Mouse (Mus musculus) midbrain, embryonic 14.5 days (tissue): ENCODE data around the gene Utf1. TPM values are rescaled to one million over a fixed set of nuclear protein-coding genes. Genes with fewer than 3 reads are reported as not detected.

Source experiments
- ATAC-seq: fragments of 200-750 bp; cut with Nextera tagmentation; 2 replicates; pipeline ENCODE4 v1.8.0; 2017; ENCODE audit warnings: moderate number of reproducible peaks, moderate library complexity; ENCODE audit not compliant: low FRiP score, low TSS enrichment
- DNase-seq: peaks from one replicate; pipeline ENCODE4 v3.0.0-alpha.2; 2015
- H3K27ac ChIP-seq: fragments of 300-500 bp; sonication (generic); replicated peaks from 2 replicates; pipeline ENCODE4 v1.5.1; 2014; ENCODE audit warnings: mild to moderate bottlenecking, low read depth, low read length, moderate library complexity
- H3K27me3 ChIP-seq: fragments of 300-500 bp; sonication (generic); 2 replicates; pipeline ENCODE4 v1.6.1; 2014; ENCODE audit warnings: low read length, control low read depth, mixed read lengths; ENCODE audit not compliant: control insufficient read depth, insufficient read depth
- H3K36me3 ChIP-seq: fragments of 300-500 bp; sonication (generic); 2 replicates; pipeline ENCODE4 v1.6.1; 2014; ENCODE audit warnings: low read length, control low read depth; ENCODE audit not compliant: control insufficient read depth, insufficient read depth
- H3K4me1 ChIP-seq: fragments of 300-500 bp; sonication (generic); 2 replicates; pipeline ENCODE4 v1.6.1; 2014; ENCODE audit warnings: mild to moderate bottlenecking, antibody characterized with exemption, low read length, control low read depth; ENCODE audit not compliant: control insufficient read depth, insufficient read depth
- H3K4me2 ChIP-seq: fragments of 300-500 bp; sonication (generic); 2 replicates; pipeline ENCODE4 v1.6.1; 2014; ENCODE audit warnings: mild to moderate bottlenecking, low read length, moderate library complexity
- H3K4me3 ChIP-seq: fragments of 300-500 bp; sonication (generic); replicated peaks from 2 replicates; pipeline ENCODE4 v1.5.1; 2014; ENCODE audit warnings: low read depth, low read length
- H3K9ac ChIP-seq: fragments of 300-500 bp; sonication (generic); replicated peaks from 2 replicates; pipeline ENCODE4 v1.6.1; 2014; ENCODE audit warnings: mild to moderate bottlenecking, low read length, moderate library complexity
- H3K9me3 ChIP-seq: fragments of 300-500 bp; sonication (generic); 2 replicates; pipeline ENCODE4 v1.6.1; 2016; ENCODE audit warnings: low read length, control low read depth, mixed read lengths; ENCODE audit not compliant: control insufficient read depth
- WGBS: fragments of 180-500 bp; shearing (Covaris S2); extraction: QIAGEN DNeasy Blood & Tissue Kit; methylation state at CpG from one replicate; pipeline ENCODE4 v1.1.7; 2014; 5-methylcytosine and 5-hydroxymethylcytosine counted together
- polyA plus RNA-seq: library from polyadenylated mRNA; unstranded; fragments of >200 nt; fragmentation: Nextera tagmentation; extraction: Ambion mirVana; gene quantifications from 2 replicates; pipeline ENCODE4 v1.2.1, GENCODE M21; 2014

Gene Utf1
- polyA plus RNA-seq, 1 experiment from 2014 or later: not detected

DNA sequence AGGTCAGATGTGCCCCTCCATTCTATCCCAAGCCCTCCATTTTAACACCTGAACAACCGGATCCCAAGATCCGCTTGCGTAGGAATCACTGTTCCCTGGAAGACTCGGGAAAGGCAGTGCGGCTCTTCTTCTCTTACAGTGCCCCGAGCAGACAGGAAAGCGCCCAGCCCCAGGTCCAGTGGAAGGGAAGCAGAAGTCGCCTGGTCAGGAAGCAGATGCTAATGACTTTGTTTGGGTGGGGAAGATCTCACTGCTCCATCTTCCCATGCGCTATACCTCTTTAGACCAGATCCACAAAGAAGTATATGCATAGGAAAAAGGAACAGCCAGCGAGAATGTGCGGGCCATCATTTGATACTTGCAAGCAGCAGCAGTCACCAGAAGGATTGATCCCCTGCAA is 13.8 kb downstream of the Utf1 start:
- Histone ChIP-seq H3K9me3 (no peaks in the 10 kb centered on the region), H3K4me3 (no peak overlapping the region), H3K9ac (no peak overlapping the region), H3K4me1 (no peaks in the 10 kb centered on the region), H3K36me3 (no peaks in the 10 kb centered on the region), H3K27me3 (no peaks in the 10 kb centered on the region), H3K27ac (no peak overlapping the region), H3K4me2 (no peak overlapping the region)
- ATAC-seq: no peak
- 60% methylated on average over 11 of the region's 11 CpGs for WGBS
- no peak for DNase-seq

DNA sequence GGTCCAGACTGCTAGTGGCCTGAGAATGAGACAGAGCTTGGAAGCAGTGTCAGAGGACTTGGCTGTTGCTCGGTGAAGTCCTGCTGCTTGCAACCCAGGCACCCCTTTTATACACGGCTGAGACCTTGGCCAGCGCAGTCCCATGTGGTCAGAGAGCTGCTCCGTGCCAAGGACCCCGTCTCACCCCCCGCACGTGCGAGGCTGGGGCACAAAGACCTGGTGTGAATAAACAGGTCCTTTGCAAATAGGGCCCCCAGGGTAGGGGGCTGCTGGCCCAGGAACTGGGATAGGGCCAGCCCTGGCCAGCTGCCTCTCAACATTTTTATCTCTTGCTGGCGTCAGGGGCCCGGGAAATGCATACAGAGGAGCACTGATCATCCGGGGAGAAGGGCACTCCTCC is 14.4 kb downstream of the Utf1 start:
- Histone ChIP-seq H3K9me3 (no peaks in the 10 kb centered on the region), H3K4me2 (no peak overlapping the region), H3K27ac (no peak overlapping the region), H3K4me1 (no peaks in the 10 kb centered on the region), H3K27me3 (no peaks in the 10 kb centered on the region), H3K4me3 (no peak overlapping the region), H3K9ac (no peak overlapping the region), H3K36me3 (no peaks in the 10 kb centered on the region)
- WGBS: 34% methylated on average over 11 of the region's 11 CpGs
- DNase-seq (no peak), ATAC-seq (no peak)

DNA sequence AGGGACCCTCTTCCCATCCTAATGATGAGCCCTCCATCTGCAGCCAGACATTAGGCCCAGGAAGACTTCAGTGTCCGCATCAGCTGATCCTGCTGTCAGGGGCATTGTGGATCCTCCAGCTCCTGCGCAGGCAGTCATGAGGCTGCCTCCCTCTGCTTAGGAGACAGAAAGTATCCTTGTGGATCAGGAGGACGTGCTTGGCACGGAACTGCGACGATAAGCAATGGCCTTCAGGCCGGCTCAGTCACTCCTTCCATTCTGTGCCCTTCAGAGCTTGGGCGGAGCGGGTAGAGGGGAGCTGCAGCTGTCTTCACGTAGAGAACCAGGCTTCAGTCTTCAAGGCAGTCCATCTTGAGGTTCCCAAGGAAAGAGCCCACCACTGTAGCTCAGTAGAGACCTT is 17.6 kb downstream of the Utf1 start:
- H3K4me1 ChIP-seq: no peaks in the 10 kb centered on the region
- H3K4me3 ChIP-seq: no peak overlapping the region
- H3K4me2 ChIP-seq: no peak overlapping the region
- no peak for DNase-seq
- H3K9me3 ChIP-seq: no peaks in the 10 kb centered on the region
- no peak for ATAC-seq
- no peak overlapping the region for H3K9ac ChIP-seq
- no peak overlapping the region for H3K27ac ChIP-seq
- no peaks in the 10 kb centered on the region for H3K27me3 ChIP-seq
- no peaks in the 10 kb centered on the region for H3K36me3 ChIP-seq
- WGBS: 86% methylated on average over 10 of the region's 10 CpGs

DNA sequence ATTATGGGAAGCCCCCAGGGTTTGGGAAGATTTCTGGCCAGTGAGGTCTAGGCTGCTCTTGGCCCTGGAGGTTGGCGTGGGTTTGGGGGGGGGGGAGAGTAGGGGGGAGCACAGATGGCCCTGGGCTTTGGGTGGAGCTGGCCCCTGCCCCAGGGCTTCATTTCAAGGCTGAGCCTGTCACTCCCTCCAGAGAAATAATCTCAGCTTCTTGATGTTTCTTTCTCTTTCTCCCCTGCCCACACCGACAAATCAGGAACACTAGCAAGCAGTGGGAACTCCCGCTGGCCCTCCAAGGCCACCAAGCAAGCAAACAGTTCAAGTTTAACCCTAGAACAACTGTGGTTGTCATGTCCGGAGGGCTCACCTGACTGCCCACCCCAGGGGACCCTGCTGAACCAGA is 20.2 kb downstream of the Utf1 start:
- WGBS: 68% methylated on average over 4 of the region's 4 CpGs
- Histone ChIP-seq H3K4me2 (no peak overlapping the region), H3K27me3 (no peaks in the 10 kb centered on the region), H3K9ac (no peak overlapping the region), H3K4me3 (no peak overlapping the region), H3K4me1 (no peaks in the 10 kb centered on the region), H3K36me3 (no peaks in the 10 kb centered on the region), H3K9me3 (no peaks in the 10 kb centered on the region), H3K27ac (no peak overlapping the region)
- ATAC-seq (no peak), DNase-seq (no peak)

DNA sequence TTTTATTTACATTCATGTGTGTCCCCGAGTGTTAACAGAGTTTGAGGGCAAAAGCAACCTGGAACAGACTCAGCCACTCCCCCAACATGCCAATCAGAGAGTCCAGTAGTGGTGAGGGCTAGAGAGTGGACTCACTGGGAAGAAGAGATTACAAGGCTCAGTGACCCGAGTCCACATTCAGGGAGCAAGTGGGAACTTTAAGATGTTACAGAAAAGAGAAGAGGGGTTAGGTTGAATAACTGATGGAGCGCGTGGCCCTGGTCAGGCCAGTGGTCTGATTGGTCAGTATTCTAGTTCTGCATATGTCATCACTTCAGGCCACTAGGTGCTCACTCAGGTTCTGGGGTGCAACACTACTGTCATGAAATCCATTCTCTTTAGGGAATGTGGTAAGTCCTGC is 23.6 kb downstream of the Utf1 start:
- no peak overlapping the region for H3K9ac ChIP-seq

DNA sequence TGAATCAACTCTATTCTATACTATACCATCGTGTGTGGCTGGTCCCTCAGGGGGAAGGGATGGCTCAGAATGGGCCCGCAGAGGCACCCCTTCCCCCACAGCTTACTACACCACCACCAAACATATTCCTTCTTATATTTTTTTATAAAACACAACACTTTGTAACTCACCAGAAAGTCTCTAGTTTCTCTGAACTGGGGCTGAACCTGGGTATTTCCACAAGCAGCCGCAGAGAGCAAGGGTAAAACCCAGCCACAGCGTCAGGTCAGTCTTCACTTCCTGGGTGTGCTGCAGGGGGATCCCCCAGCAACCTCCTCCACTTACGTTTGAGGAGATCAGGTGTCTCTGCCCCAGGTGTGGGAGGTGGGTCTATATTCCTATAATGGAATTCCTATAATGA is 24.8 kb downstream of the Utf1 start:
- Histone ChIP-seq H3K36me3 (no peaks in the 10 kb centered on the region), H3K9me3 (no peaks in the 10 kb centered on the region), H3K9ac (no peak overlapping the region), H3K27ac (no peak overlapping the region), H3K4me3 (no peak overlapping the region), H3K27me3 (peaks cover 7% of the 10 kb centered on the region; the same call in 1 of the 2 replicates), H3K4me2 (no peak overlapping the region), H3K4me1 (no peaks in the 10 kb centered on the region)
- no peak for ATAC-seq
- no peak for DNase-seq
- WGBS: 47% methylated on average over 5 of the region's 5 CpGs

More for the DNA sequence above, 23.6 kb downstream of the Utf1 start:
- no peak for DNase-seq
- WGBS: 2% methylated on average over 4 of the region's 4 CpGs
- Histone ChIP-seq H3K36me3 (no peaks in the 10 kb centered on the region), H3K9me3 (no peaks in the 10 kb centered on the region), H3K4me3 (no peak overlapping the region), H3K4me1 (no peaks in the 10 kb centered on the region), H3K4me2 (no peak overlapping the region), H3K27me3 (peaks cover 7% of the 10 kb centered on the region; the same call in 1 of the 2 replicates), H3K27ac (no peak overlapping the region)
- ATAC-seq: no peak

DNA sequence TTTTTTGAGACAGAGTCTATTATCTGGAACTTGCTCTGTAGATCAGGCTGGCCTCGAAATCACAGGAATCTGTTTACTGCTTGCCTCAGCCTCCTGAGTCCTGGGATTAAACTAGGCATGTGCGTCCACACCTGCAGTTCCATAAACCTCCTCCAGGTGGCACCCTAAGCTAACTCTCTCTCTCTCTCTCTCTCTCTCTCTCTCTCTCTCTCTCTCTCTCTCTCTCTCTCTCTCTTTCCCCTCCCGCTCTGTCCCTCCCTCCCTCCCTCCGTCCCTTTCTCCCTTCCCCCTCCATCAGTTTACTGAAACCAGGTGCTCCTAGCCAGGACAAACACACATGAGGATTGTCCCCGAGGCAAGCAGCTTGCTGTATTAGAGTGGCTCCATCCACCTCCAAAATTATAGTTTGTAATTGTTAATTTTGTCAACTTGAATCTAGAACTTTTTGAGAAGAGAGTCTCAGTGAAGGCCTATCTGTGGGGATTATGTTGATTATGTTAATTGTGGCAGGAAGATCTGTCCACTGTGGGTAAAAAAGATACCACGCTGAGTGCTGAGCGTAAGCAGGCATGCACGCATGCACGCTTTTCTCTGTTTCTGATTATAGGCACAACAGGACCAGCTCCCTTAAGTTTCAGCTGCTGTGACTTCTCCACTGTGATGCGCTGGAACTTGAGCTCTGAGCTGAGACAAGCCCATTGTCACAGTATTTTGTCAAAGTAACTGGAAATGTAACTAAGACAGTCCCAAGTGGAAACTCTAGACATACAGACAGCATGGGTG is 25.9 kb downstream of the Utf1 start:
- Histone ChIP-seq H3K4me2 (no peak overlapping the region), H3K27ac (no peak overlapping the region), H3K4me3 (no peak overlapping the region), H3K9me3 (no peaks in the 10 kb centered on the region), H3K36me3 (no peaks in the 10 kb centered on the region), H3K4me1 (no peaks in the 10 kb centered on the region), H3K9ac (no peak overlapping the region), H3K27me3 (peaks cover 7% of the 10 kb centered on the region; the same call in 1 of the 2 replicates)
- ATAC-seq (no peak), DNase-seq (peak; percentile 91)
- WGBS: 29% methylated on average over 10 of the region's 10 CpGs

DNA sequence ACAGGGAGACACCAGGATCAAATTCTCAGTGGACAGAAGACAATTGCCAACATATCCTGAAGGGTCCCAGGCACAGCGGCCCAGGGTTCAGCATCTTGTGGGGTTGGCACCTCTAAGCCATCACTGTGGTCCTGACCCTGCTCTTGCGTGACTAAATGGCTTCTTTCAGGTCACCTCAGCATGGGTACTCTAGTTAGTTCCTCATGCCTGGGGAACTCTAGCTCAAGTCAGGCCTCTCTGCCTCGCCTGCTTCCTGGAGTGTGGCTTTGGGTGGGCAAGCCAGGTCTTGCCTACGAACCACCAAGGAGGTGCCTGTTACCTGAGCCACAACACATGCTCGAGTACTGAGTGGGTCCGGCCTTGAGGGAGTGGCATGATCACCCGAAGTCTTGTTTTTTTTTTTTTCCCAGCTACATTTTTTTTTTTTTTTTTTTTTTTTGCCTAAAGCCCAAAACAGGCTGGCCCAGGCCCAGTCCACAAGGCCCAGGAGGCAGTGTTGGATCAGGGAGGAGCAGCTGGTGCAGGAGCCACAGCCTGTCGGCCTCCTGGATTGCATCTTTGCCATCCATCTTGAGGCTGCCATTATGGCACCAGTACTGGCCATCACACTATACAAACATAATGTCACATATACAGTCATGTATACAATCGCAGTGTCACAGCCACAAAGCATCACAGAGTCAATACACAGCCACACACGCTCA is 26.8 kb downstream of the Utf1 start:
- WGBS: 85% methylated on average over 10 of the region's 10 CpGs

DNA sequence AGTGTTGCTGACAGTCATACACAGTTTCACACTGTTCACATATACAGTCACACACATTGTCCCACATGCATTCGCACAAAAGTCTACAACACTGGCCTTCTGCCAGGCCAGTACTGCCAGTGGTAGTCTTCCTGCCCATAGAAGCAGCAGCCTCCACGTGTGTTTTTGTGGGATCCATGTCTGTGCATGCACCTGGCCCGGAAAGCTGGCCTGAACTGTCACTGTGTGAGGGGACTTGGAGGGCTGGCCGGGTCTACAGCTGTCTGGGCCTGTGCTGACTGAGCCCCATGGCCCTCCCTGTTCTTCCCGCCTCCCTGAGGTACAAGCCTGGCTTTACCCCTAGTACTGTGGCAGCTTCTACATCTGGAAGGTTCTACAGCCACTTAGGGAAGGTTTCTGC is 27.4 kb downstream of the Utf1 start:
- Histone ChIP-seq H3K27ac (no peak overlapping the region), H3K36me3 (no peaks in the 10 kb centered on the region), H3K9me3 (no peaks in the 10 kb centered on the region), H3K4me2 (no peak overlapping the region), H3K9ac (no peak overlapping the region), H3K27me3 (peaks cover 7% of the 10 kb centered on the region; the same call in 1 of the 2 replicates), H3K4me1 (no peaks in the 10 kb centered on the region), H3K4me3 (no peak overlapping the region)
- ATAC-seq (no peak), DNase-seq (no peak)
- 79% methylated on average over 5 of the region's 5 CpGs for WGBS

More for the DNA sequence above, 26.8 kb downstream of the Utf1 start:
- Histone ChIP-seq H3K27ac (no peak overlapping the region), H3K9ac (no peak overlapping the region), H3K4me2 (no peak overlapping the region), H3K4me3 (no peak overlapping the region), H3K4me1 (no peaks in the 10 kb centered on the region), H3K36me3 (no peaks in the 10 kb centered on the region), H3K27me3 (peaks cover 7% of the 10 kb centered on the region; the same call in 1 of the 2 replicates), H3K9me3 (no peaks in the 10 kb centered on the region)
- ATAC-seq (no peak), DNase-seq (no peak)
